Mouse (Mus musculus) regulatory T cell (primary cell): ENCODE data around the gene Rassf3.

Experiments
- in situ Hi-C: fragments of 300-600 bp; cut with MboI, MseI; formaldehyde crosslinking; loops from one replicate; pipeline ENCODE4 v1.15.1; 2025; ENCODE audit warnings: high pct_unique_total_duplicates

Gene Rassf3

GRCm38 (mm10) chr10:121492608-121493315, 16.6 kb upstream of the Rassf3 start:
- in situ Hi-C loops: no loop called here

GRCm38 (mm10) chr10:121489941-121490340, 13.8 kb upstream of the Rassf3 start:
- in situ Hi-C loops: no loop called here

GRCm38 (mm10) chr10:121488623-121489299, 12.6 kb upstream of the Rassf3 start:
- in situ Hi-C loops: no loop called here

- in situ Hi-C loops: no loop called here
Measured at GRCm38 (mm10) chr10:121487716-121488115, 11.6 kb upstream of the Rassf3 start.

GRCm38 (mm10) chr10:121486350-121486749, 10.2 kb upstream of the Rassf3 start:
- in situ Hi-C loops: no loop called here

GRCm38 (mm10) chr10:121483364-121483763, 7.2 kb upstream of the Rassf3 start:
- in situ Hi-C loops: no loop called here

- in situ Hi-C loops: no loop called here
Measured at GRCm38 (mm10) chr10:121481141-121481540, 5.0 kb upstream of the Rassf3 start.

- in situ Hi-C loops: no loop called here
Measured at GRCm38 (mm10) chr10:121479987-121480386, 3.8 kb upstream of the Rassf3 start.

GRCm38 (mm10) chr10:121477433-121477832, 1.3 kb upstream of the Rassf3 start:
- in situ Hi-C loops: no loop called here

GRCm38 (mm10) chr10:121476968-121477337, 806 bp upstream of the Rassf3 start:
- in situ Hi-C loops: no loop called here

- in situ Hi-C loops: no loop called here
Measured at GRCm38 (mm10) chr10:121475672-121476146, 438 bp downstream of the Rassf3 start.

- in situ Hi-C loops: no loop called here
Measured at GRCm38 (mm10) chr10:121475101-121475671, 961 bp downstream of the Rassf3 start.

- in situ Hi-C loops: loop anchor here (5.0 kb wide), 1 partner anchor 33 kb away; no protein-coding TSS in a partner anchor
Measured at GRCm38 (mm10) chr10:121474288-121474687, 1.9 kb downstream of the Rassf3 start.

- in situ Hi-C loops: loop anchor here (5.0 kb wide), 1 partner anchor 34 kb away; no protein-coding TSS in a partner anchor
Measured at GRCm38 (mm10) chr10:121473723-121474215, 2.4 kb downstream of the Rassf3 start.

- in situ Hi-C loops: loop anchor here (5.0 kb wide), 1 partner anchor 35 kb away; no protein-coding TSS in a partner anchor
Measured at GRCm38 (mm10) chr10:121472593-121473217, 3.4 kb downstream of the Rassf3 start.

GRCm38 (mm10) chr10:121471570-121472197, 4.5 kb downstream of the Rassf3 start:
- in situ Hi-C loops: loop anchor here (5.0 kb wide), 1 partner anchor 36 kb away; no protein-coding TSS in a partner anchor

GRCm38 (mm10) chr10:121469625-121470024, 6.5 kb downstream of the Rassf3 start:
- in situ Hi-C loops: loop anchor here (5.0 kb wide), 1 partner anchor 38 kb away; no protein-coding TSS in a partner anchor

GRCm38 (mm10) chr10:121468985-121469384, 7.2 kb downstream of the Rassf3 start:
- in situ Hi-C loops: no loop called here

- in situ Hi-C loops: no loop called here
Measured at GRCm38 (mm10) chr10:121468261-121468660, 7.9 kb downstream of the Rassf3 start.

- in situ Hi-C loops: no loop called here
Measured at GRCm38 (mm10) chr10:121467792-121468191, 8.4 kb downstream of the Rassf3 start.

- in situ Hi-C loops: no loop called here
Measured at GRCm38 (mm10) chr10:121467016-121467415, 9.1 kb downstream of the Rassf3 start.
